ENCODE assay signal across 9 mouse cellular contexts in genomic region chr4:147927705-147928104, GRCm38 (mm10). TPM values are rescaled to one million over a fixed set of nuclear protein-coding genes. Genes with fewer than 3 reads are reported as not detected.
A peak's percentile ranks its signal among the peaks of the same experiment; 100 is the strongest.
DNase-seq lines count a peak whose midpoint lies in the region; ATAC-seq and TF ChIP-seq lines count a peak whose summit lies in the region.
"Had no signal": no experiment of that assay in that cellular context is flagged by ENCODE, and none has a peak within 500 bp of the region (broad histone marks: within the 10 kb centered on the region; RNA-seq: fewer than 3 reads in every experiment).

No protein-coding gene starts in this region.

- no peak overlapping the region for H3K4me3 ChIP-seq in kidney, postnatal 0 days (replicated peaks; ENCODE audit: low read depth, low read length)
- H3K4me3 ChIP-seq in macrophage (ENCODE audit: inconsistent target), result no peak overlapping the region
- no peak overlapping the region for H3K4me3 ChIP-seq in neural tube, embryonic 15.5 days (replicated peaks)
- H3K4me3 ChIP-seq in forebrain, embryonic 13.5 days, result no peak overlapping the region
- H3K4me3 ChIP-seq: limb, embryonic 12.5 days had no signal

- WGBS in kidney, postnatal 0 days, result 37% methylated on average over 8 of the region's 8 CpGs
- 34% methylated on average over 8 of the region's 8 CpGs for WGBS in macrophage (ENCODE audit: missing documents)
- WGBS in neural tube, embryonic 15.5 days, result 49% methylated on average over 8 of the region's 8 CpGs
- 52% methylated on average over 8 of the region's 8 CpGs for WGBS in forebrain, embryonic 13.5 days

- H3K27ac ChIP-seq in kidney, postnatal 0 days, result no peak overlapping the region
- H3K27ac ChIP-seq in macrophage, result peak overlapping the region; percentile 95
- no peak overlapping the region for H3K27ac ChIP-seq in neural tube, embryonic 15.5 days (replicated peaks)
- H3K27ac ChIP-seq in forebrain, embryonic 13.5 days, result no peak overlapping the region
- H3K27ac ChIP-seq: limb, embryonic 12.5 days had no signal

- H3K9me3 ChIP-seq in kidney, postnatal 0 days (replicated peaks; ENCODE audit: low read length), result no peaks in the 10 kb centered on the region
- no peaks in the 10 kb centered on the region for H3K9me3 ChIP-seq in neural tube, embryonic 15.5 days (replicated peaks)
- no peaks in the 10 kb centered on the region for H3K9me3 ChIP-seq in forebrain, embryonic 13.5 days (replicated peaks)
- H3K9me3 ChIP-seq: limb, embryonic 12.5 days had no signal

- peak; percentile 98 for DNase-seq in heart, adult 11 months
- DNase-seq in heart, postnatal 25 days (ENCODE audit: low spot score), result no peak
- peak; percentile 61 for DNase-seq in gastrocnemius, postnatal 25 days
- DNase-seq in kidney, postnatal 0 days (ENCODE audit: low spot score), result peak; percentile 50
- no peak for DNase-seq in left cerebral cortex, adult 8-10 months (ENCODE audit: low spot score in 2 of 2)

- no peaks in the 10 kb centered on the region for H3K27me3 ChIP-seq in kidney, postnatal 0 days (ENCODE audit: insufficient read depth, low read length)
- no peaks in the 10 kb centered on the region for H3K27me3 ChIP-seq in neural tube, embryonic 15.5 days (replicated peaks)
- H3K27me3 ChIP-seq in forebrain, embryonic 13.5 days, result no peaks in the 10 kb centered on the region
- H3K27me3 ChIP-seq: limb, embryonic 12.5 days had no signal

- no peak for TF ChIP-seq CTCF in kidney, postnatal 0 days (IDR thresholded peaks at IDR 0.05; ENCODE audit: low read depth)

- peak; percentile 38; the same call in 1 of the 2 replicates for ATAC-seq in kidney, postnatal 0 days (replicated peaks; ENCODE audit: low FRiP score, low read depth)
- no peak for ATAC-seq in neural tube, embryonic 15.5 days (ENCODE audit: low FRiP score)
- no peak for ATAC-seq in forebrain, embryonic 13.5 days

- H3K4me1 ChIP-seq in kidney, postnatal 0 days (replicated peaks; ENCODE audit: insufficient read depth, low read length), result peaks cover 6% of the 10 kb centered on the region; the same call in 1 of the 2 replicates
- 0 out of 2 replicates have a peak, but pooled peaks cover 6% of the 10 kb centered on the region for H3K4me1 ChIP-seq in neural tube, embryonic 15.5 days
- no peaks in the 10 kb centered on the region for H3K4me1 ChIP-seq in forebrain, embryonic 13.5 days
- H3K4me1 ChIP-seq: limb, embryonic 12.5 days had no signal

- intact Hi-C loops in heart, postnatal 25 days (cut with DNase I), result no loop called here

- no peak overlapping the region for H3K4me2 ChIP-seq in kidney, postnatal 0 days (ENCODE audit: low read length)
- no peak overlapping the region for H3K4me2 ChIP-seq in neural tube, embryonic 15.5 days
- H3K4me2 ChIP-seq in forebrain, embryonic 13.5 days, result no peak overlapping the region
- H3K4me2 ChIP-seq: limb, embryonic 12.5 days had no signal

- 0 out of 2 replicates have a peak, but pooled peaks cover 4% of the 10 kb centered on the region for H3K36me3 ChIP-seq in kidney, postnatal 0 days (ENCODE audit: insufficient read depth, low read length)
- H3K36me3 ChIP-seq in macrophage (ENCODE audit: inconsistent target), result peaks cover 81% of the 10 kb centered on the region
- no peaks in the 10 kb centered on the region for H3K36me3 ChIP-seq in neural tube, embryonic 15.5 days
- H3K36me3 ChIP-seq in forebrain, embryonic 13.5 days (ENCODE audit: poor library complexity, severe bottlenecking), result no peaks in the 10 kb centered on the region

- H3K79me2 ChIP-seq in macrophage (ENCODE audit: inconsistent target), result peaks cover 34% of the 10 kb centered on the region

- no peak overlapping the region for H3K9ac ChIP-seq in kidney, postnatal 0 days (ENCODE audit: low read depth, low read length)
- H3K9ac ChIP-seq in neural tube, embryonic 15.5 days (replicated peaks), result no peak overlapping the region
- no peak overlapping the region for H3K9ac ChIP-seq in forebrain, embryonic 13.5 days
- H3K9ac ChIP-seq: limb, embryonic 12.5 days had no signal

RNA-seq across cellular contexts. Expression of gene Plod1, which starts 8.9 kb away (rescaled TPM):
- 10 to 100 TPM; 79.5 to 97.6 TPM for total RNA-seq in heart, postnatal 25 days (2021)
- total RNA-seq in gastrocnemius, postnatal 25 days (2021), result 10 to 100 TPM; 25.2 to 28.9 TPM
- polyA plus RNA-seq in kidney, postnatal 0 days (2015; fragmentation: Nextera tagmentation; extraction: Ambion mirVana), result 38.1 and 38.2 TPM in 2 replicates
- total RNA-seq in macrophage (2018; cell fraction: chromatin; rRNA removed), result 100 to 1,000 TPM in 14 of 26 experiments, 10 to 100 TPM in 12; 40.1 to 217 (median 115) TPM
- total RNA-seq in macrophage (2018; cell fraction: cytosol; rRNA removed), result 100 to 1,000 TPM; 112 to 222 (median 172) TPM
- total RNA-seq in macrophage (2018; cell fraction: nucleus; rRNA removed), result 100 to 1,000 TPM; 137 to 399 (median 260) TPM
- 144 to 203 TPM (median 190 TPM) in 3 replicates for polyA plus RNA-seq in macrophage (2018)
- total RNA-seq in left cerebral cortex, adult 8-10 months (2022), result 10 to 100 TPM; 12.1 to 16.3 (median 14.1) TPM
- polyA plus RNA-seq in neural tube, embryonic 15.5 days (2015; fragmentation: Nextera tagmentation; extraction: Ambion mirVana), result 29.2 and 31.8 TPM in 2 replicates
- polyA plus RNA-seq in forebrain, embryonic 13.5 days (2015; fragmentation: Nextera tagmentation; extraction: Ambion mirVana), result 14.0 and 15.0 TPM in 2 replicates

RNA-seq across cellular contexts. Expression of gene 2510039O18Rik, which starts 13.0 kb away (rescaled TPM):
- 10 to 100 TPM; 36.4 to 39.3 TPM for total RNA-seq in heart, postnatal 25 days (2021)
- 10 to 100 TPM; 19.1 to 20.0 TPM for total RNA-seq in gastrocnemius, postnatal 25 days (2021)
- 17.0 and 21.1 TPM in 2 replicates for polyA plus RNA-seq in kidney, postnatal 0 days (2015; fragmentation: Nextera tagmentation; extraction: Ambion mirVana)
- 10 to 100 TPM in 22 of 26 experiments, 1 to 10 TPM in 4; 3.6 to 36.9 (median 22.2) TPM for total RNA-seq in macrophage (2018; cell fraction: chromatin; rRNA removed)
- 10 to 100 TPM; 45.3 to 80.5 (median 62.6) TPM for total RNA-seq in macrophage (2018; cell fraction: cytosol; rRNA removed)
- 100 to 1,000 TPM in 6 of 26 experiments, 10 to 100 TPM in 20; 39.2 to 130 (median 80.1) TPM for total RNA-seq in macrophage (2018; cell fraction: nucleus; rRNA removed)
- polyA plus RNA-seq in macrophage (2018), result 39.1 to 67.9 TPM (median 59.0 TPM) in 3 replicates
- total RNA-seq in left cerebral cortex, adult 8-10 months (2022), result 10 to 100 TPM; 26.2 to 28.7 (median 27.5) TPM
- 11.5 and 13.5 TPM in 2 replicates for polyA plus RNA-seq in neural tube, embryonic 15.5 days (2015; fragmentation: Nextera tagmentation; extraction: Ambion mirVana)
- 9.0 and 10.2 TPM in 2 replicates for polyA plus RNA-seq in forebrain, embryonic 13.5 days (2015; fragmentation: Nextera tagmentation; extraction: Ambion mirVana)

RNA-seq across cellular contexts. Expression of gene Mfn2, which starts 23.2 kb away (rescaled TPM):
- 100 to 1,000 TPM; 689 to 706 TPM for total RNA-seq in heart, postnatal 25 days (2021)
- total RNA-seq in gastrocnemius, postnatal 25 days (2021), result 100 to 1,000 TPM; 346 to 413 TPM
- 28.9 and 33.8 TPM in 2 replicates for polyA plus RNA-seq in kidney, postnatal 0 days (2015; fragmentation: Nextera tagmentation; extraction: Ambion mirVana)
- total RNA-seq in macrophage (2018; cell fraction: chromatin; rRNA removed), result 10 to 100 TPM; 11.2 to 44.6 (median 29.1) TPM
- 10 to 100 TPM; 30.0 to 43.9 (median 38.2) TPM for total RNA-seq in macrophage (2018; cell fraction: cytosol; rRNA removed)
- total RNA-seq in macrophage (2018; cell fraction: nucleus; rRNA removed), result 10 to 100 TPM; 17.7 to 45.1 (median 29.2) TPM
- polyA plus RNA-seq in macrophage (2018), result 28.8 to 35.7 TPM (median 29.8 TPM) in 3 replicates
- 100 to 1,000 TPM; 181 to 227 (median 209) TPM for total RNA-seq in left cerebral cortex, adult 8-10 months (2022)
- 89.9 and 100 TPM in 2 replicates for polyA plus RNA-seq in neural tube, embryonic 15.5 days (2015; fragmentation: Nextera tagmentation; extraction: Ambion mirVana)
- 52.4 and 61.8 TPM in 2 replicates for polyA plus RNA-seq in forebrain, embryonic 13.5 days (2015; fragmentation: Nextera tagmentation; extraction: Ambion mirVana)

RNA-seq across cellular contexts. Expression of gene Nppb, which starts 57.9 kb away (rescaled TPM):
- total RNA-seq in heart, postnatal 25 days (2021), result 100 to 1,000 TPM; 169 to 448 TPM
- total RNA-seq in gastrocnemius, postnatal 25 days (2021), result not detected
- not detected in 2 replicates for polyA plus RNA-seq in kidney, postnatal 0 days (2015; fragmentation: Nextera tagmentation; extraction: Ambion mirVana)
- not detected for total RNA-seq in macrophage (2018; cell fraction: chromatin; rRNA removed)
- not detected for total RNA-seq in macrophage (2018; cell fraction: cytosol; rRNA removed)
- total RNA-seq in macrophage (2018; cell fraction: nucleus; rRNA removed), result not detected
- not detected in 3 replicates for polyA plus RNA-seq in macrophage (2018)
- total RNA-seq in left cerebral cortex, adult 8-10 months (2022), result not detected
- 0.33 TPM in 1 of 2 replicates, not detected in the other for polyA plus RNA-seq in neural tube, embryonic 15.5 days (2015; fragmentation: Nextera tagmentation; extraction: Ambion mirVana)
- polyA plus RNA-seq in forebrain, embryonic 13.5 days (2015; fragmentation: Nextera tagmentation; extraction: Ambion mirVana), result not detected in 2 replicates
- polyA plus RNA-seq: limb, embryonic 12.5 days had no signal

RNA-seq across cellular contexts. Expression of gene Fv1, which starts 58.9 kb away (rescaled TPM):
- 10 to 100 TPM; 23.8 to 26.4 TPM for total RNA-seq in heart, postnatal 25 days (2021)
- 1 to 10 TPM; 4.7 to 5.5 TPM for total RNA-seq in gastrocnemius, postnatal 25 days (2021)
- polyA plus RNA-seq in kidney, postnatal 0 days (2015; fragmentation: Nextera tagmentation; extraction: Ambion mirVana), result 3.8 and 4.3 TPM in 2 replicates
- total RNA-seq in macrophage (2018; cell fraction: chromatin; rRNA removed), result 10 to 100 TPM in 3 of 26 experiments, 1 to 10 TPM in 23; 1.7 to 15.4 (median 5.0) TPM
- 1 to 10 TPM in 10 of 26 experiments, under 1 TPM in 16; 0.29 to 1.6 (median 0.75) TPM for total RNA-seq in macrophage (2018; cell fraction: cytosol; rRNA removed)
- total RNA-seq in macrophage (2018; cell fraction: nucleus; rRNA removed), result 10 to 100 TPM in 1 of 26 experiments, 1 to 10 TPM in 23, under 1 TPM in 2; 0.83 to 13.1 (median 3.4) TPM
- 0.62 to 2.3 TPM (median 0.75 TPM) in 3 replicates for polyA plus RNA-seq in macrophage (2018)
- 10 to 100 TPM in 2 of 4 experiments, 1 to 10 TPM in 2; 7.6 to 10.8 (median 9.9) TPM for total RNA-seq in left cerebral cortex, adult 8-10 months (2022)
- polyA plus RNA-seq in neural tube, embryonic 15.5 days (2015; fragmentation: Nextera tagmentation; extraction: Ambion mirVana), result 9.5 and 11.4 TPM in 2 replicates
- polyA plus RNA-seq in forebrain, embryonic 13.5 days (2015; fragmentation: Nextera tagmentation; extraction: Ambion mirVana), result 14.8 and 15.8 TPM in 2 replicates

Comparison
In these comparisons a context has a peak if more than half of its experiments do, and no peak if none do; other contexts are left out.
1. DNase-seq: peak in heart, adult 11 months (single experiment), gastrocnemius, postnatal 25 days (single experiment) and kidney, postnatal 0 days (single experiment); none in heart, postnatal 25 days (single experiment) and left cerebral cortex, adult 8-10 months (0 of 2).